In the genomic region with DNA sequence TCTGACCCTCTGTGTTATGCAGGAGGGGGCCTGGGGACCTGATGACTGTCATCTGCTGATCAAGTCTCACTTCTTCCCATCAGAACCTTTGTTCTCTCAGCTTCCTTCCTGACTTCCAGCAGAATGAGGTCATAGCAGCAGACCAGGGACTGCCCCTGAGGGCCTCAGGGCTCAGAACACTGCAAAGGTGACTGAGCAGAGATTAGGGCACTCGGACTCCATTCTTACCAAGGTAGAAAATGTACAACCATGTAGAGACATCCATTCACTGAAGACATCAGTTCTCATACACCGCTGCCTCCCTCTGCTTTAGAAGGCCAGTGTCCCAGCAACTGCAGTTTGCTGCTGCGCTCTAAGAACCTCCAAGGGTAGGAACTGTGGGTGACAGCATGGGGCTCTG, we compare ENCODE assay signal across 26 mouse cellular contexts. TPM values are rescaled to one million over a fixed set of nuclear protein-coding genes. Genes with fewer than 3 reads are reported as not detected.
DNase-seq lines count a peak whose midpoint lies in the region; ATAC-seq and TF ChIP-seq lines count a peak whose summit lies in the region.
"Had no signal": no experiment of that assay in that cellular context is flagged by ENCODE, and none has a peak within 500 bp of the region (broad histone marks: within the 10 kb centered on the region; RNA-seq: fewer than 3 reads in every experiment).

No protein-coding gene starts in this region.

- H3K9me3 ChIP-seq in midbrain, embryonic 16.5 days (replicated peaks; ENCODE audit: control insufficient read depth, low read length, poor library complexity, severe bottlenecking), result no peaks in the 10 kb centered on the region
- H3K9me3 ChIP-seq in midbrain, embryonic 14.5 days (ENCODE audit: control insufficient read depth, low read length), result no peaks in the 10 kb centered on the region
- no peaks in the 10 kb centered on the region for H3K9me3 ChIP-seq in heart, embryonic 14.5 days (ENCODE audit: control insufficient read depth, low read length)
- H3K9me3 ChIP-seq: embryonic facial prominence, embryonic 13.5 days; hindbrain, embryonic 13.5 days; limb, embryonic 13.5 days; midbrain, embryonic 13.5 days had no signal

- no peak for ATAC-seq in midbrain, embryonic 16.5 days
- no peak for ATAC-seq in midbrain, embryonic 14.5 days (ENCODE audit: low FRiP score, low TSS enrichment)
- ATAC-seq in heart, embryonic 14.5 days (ENCODE audit: insufficient number of reproducible peaks, insufficient read depth, low FRiP score, low read depth), result no peak
- ATAC-seq: CD4-positive, CD25-positive, alpha-beta regulatory T cell, adult 4 months; intestine, embryonic 16.5 days; midbrain, embryonic 13.5 days had no signal

- 0 out of 2 replicates have a peak, but pooled peaks have one; percentile 48 for TF ChIP-seq EP300 in heart, adult 2 months (IDR thresholded peaks at IDR 0.05; ENCODE audit: insufficient read depth, low read depth, low read length)

- peak overlapping the region; percentile 45 for H3K27ac ChIP-seq in heart, adult 2 months
- H3K27ac ChIP-seq in midbrain, embryonic 16.5 days (ENCODE audit: low read length), result 0 out of 2 replicates have a peak overlapping the region, but pooled peaks have one; percentile 4
- no peak overlapping the region for H3K27ac ChIP-seq in midbrain, embryonic 14.5 days (replicated peaks; ENCODE audit: low read depth, low read length)
- H3K27ac ChIP-seq in heart, embryonic 14.5 days (replicated peaks in 1 of 2; ENCODE audit: control insufficient read depth in 1 of 2, insufficient read depth in 1 of 2, low read depth in 2 of 2, low read length in 2 of 2), result peak overlapping the region; percentile 15 to 57
- H3K27ac ChIP-seq: embryonic facial prominence, embryonic 13.5 days; hindbrain, embryonic 13.5 days; kidney, postnatal 0 days; limb, embryonic 13.5 days; midbrain, embryonic 13.5 days had no signal

- DNase-seq in heart, adult 2 months, result no peak
- no peak for DNase-seq in heart, postnatal 14 days
- no peak for DNase-seq in midbrain, embryonic 14.5 days
- peak; percentile 44 for DNase-seq in retina, postnatal 1 day
- DNase-seq in spleen, adult 12 weeks (ENCODE audit: low spot score), result no peak
- DNase-seq: adrenal gland, postnatal 14 days; cerebellum, adult 18-20 months; cerebellum, postnatal 10 days; gastrocnemius, postnatal 36 days; kidney, adult 8-10 months; kidney, postnatal 4 days; lung, postnatal 4 days; thymus, postnatal 14 days had no signal

- no peak overlapping the region for H3K9ac ChIP-seq in heart, adult 2 months (ENCODE audit: low read depth, low read length)
- no peak overlapping the region for H3K9ac ChIP-seq in midbrain, embryonic 16.5 days (ENCODE audit: low read depth, low read length)
- H3K9ac ChIP-seq in midbrain, embryonic 14.5 days (replicated peaks; ENCODE audit: low read length), result no peak overlapping the region
- H3K9ac ChIP-seq in heart, embryonic 14.5 days (ENCODE audit: low read length), result no peak overlapping the region
- H3K9ac ChIP-seq: embryonic facial prominence, embryonic 13.5 days; hindbrain, embryonic 13.5 days; limb, embryonic 13.5 days; midbrain, embryonic 13.5 days had no signal

- peaks cover 10% of the 10 kb centered on the region for H3K4me1 ChIP-seq in heart, adult 2 months (ENCODE audit: control insufficient read depth, insufficient read depth, low read length)
- 0 out of 2 replicates have a peak, but pooled peaks cover 2% of the 10 kb centered on the region for H3K4me1 ChIP-seq in midbrain, embryonic 16.5 days (ENCODE audit: control insufficient read depth, insufficient read depth, low read length)
- no peaks in the 10 kb centered on the region for H3K4me1 ChIP-seq in midbrain, embryonic 14.5 days (ENCODE audit: control insufficient read depth, insufficient read depth, low read length)
- H3K4me1 ChIP-seq in heart, embryonic 14.5 days (ENCODE audit: control insufficient read depth in 2 of 2, insufficient read depth in 2 of 2, low read length in 2 of 2), result peaks cover 6 to 30% of the 10 kb centered on the region in 2 experiments
- H3K4me1 ChIP-seq: embryonic facial prominence, embryonic 13.5 days; hindbrain, embryonic 13.5 days; megakaryocyte, embryonic 14.5 days had no signal

- H3K4me2 ChIP-seq in midbrain, embryonic 16.5 days (ENCODE audit: low read length), result no peak overlapping the region
- H3K4me2 ChIP-seq in midbrain, embryonic 14.5 days (ENCODE audit: low read length), result no peak overlapping the region
- peak overlapping the region; percentile 8; the same call in 1 of the 2 replicates for H3K4me2 ChIP-seq in heart, embryonic 14.5 days (ENCODE audit: low read length)
- H3K4me2 ChIP-seq: embryonic facial prominence, embryonic 13.5 days; hindbrain, embryonic 13.5 days; limb, embryonic 13.5 days; liver, embryonic 11.5 days; midbrain, embryonic 13.5 days had no signal

- TF ChIP-seq CTCF in heart, adult 2 months (IDR thresholded peaks at IDR 0.05), result no peak

- no peaks in the 10 kb centered on the region; the same call in 1 of the 2 replicates for H3K27me3 ChIP-seq in heart, adult 2 months (ENCODE audit: control insufficient read depth, insufficient read depth, low read length)
- no peaks in the 10 kb centered on the region for H3K27me3 ChIP-seq in midbrain, embryonic 16.5 days (ENCODE audit: control insufficient read depth, insufficient read depth, low read depth, low read length)
- H3K27me3 ChIP-seq in midbrain, embryonic 14.5 days (ENCODE audit: control insufficient read depth, insufficient read depth, low read length), result no peaks in the 10 kb centered on the region
- no peaks in the 10 kb centered on the region for H3K27me3 ChIP-seq in heart, embryonic 14.5 days (ENCODE audit: control insufficient read depth, insufficient read depth, low read length)
- H3K27me3 ChIP-seq: embryonic facial prominence, embryonic 13.5 days; hindbrain, embryonic 13.5 days; limb, embryonic 13.5 days; midbrain, embryonic 13.5 days had no signal

- no peak overlapping the region for H3K4me3 ChIP-seq in heart, adult 2 months
- H3K4me3 ChIP-seq in midbrain, embryonic 16.5 days (ENCODE audit: low read depth, low read length), result no peak overlapping the region
- H3K4me3 ChIP-seq in midbrain, embryonic 14.5 days (replicated peaks; ENCODE audit: low read depth, low read length), result no peak overlapping the region
- no peak overlapping the region for H3K4me3 ChIP-seq in heart, embryonic 14.5 days (ENCODE audit: control insufficient read depth in 1 of 2, insufficient read depth in 1 of 2, low read depth in 1 of 2, low read length in 2 of 2)
- H3K4me3 ChIP-seq: embryonic facial prominence, embryonic 13.5 days; hindbrain, embryonic 13.5 days; limb, embryonic 13.5 days; megakaryocyte, embryonic 14.5 days; midbrain, embryonic 13.5 days had no signal

- no peaks in the 10 kb centered on the region for H3K79me2 ChIP-seq in heart, adult 2 months (replicated peaks; ENCODE audit: control insufficient read depth, insufficient read depth, low read length)

- H3K36me3 ChIP-seq in heart, adult 2 months (ENCODE audit: control insufficient read depth, insufficient read depth, low read length), result peaks cover 20% of the 10 kb centered on the region
- no peaks in the 10 kb centered on the region for H3K36me3 ChIP-seq in midbrain, embryonic 16.5 days (ENCODE audit: control insufficient read depth, insufficient read depth, low read length)
- no peaks in the 10 kb centered on the region for H3K36me3 ChIP-seq in midbrain, embryonic 14.5 days (ENCODE audit: control insufficient read depth, insufficient read depth, low read length)
- no peaks in the 10 kb centered on the region for H3K36me3 ChIP-seq in heart, embryonic 14.5 days (ENCODE audit: control insufficient read depth, insufficient read depth, low read length)
- H3K36me3 ChIP-seq: embryonic facial prominence, embryonic 13.5 days; hindbrain, embryonic 13.5 days; limb, embryonic 13.5 days; midbrain, embryonic 13.5 days had no signal

- intact Hi-C loops in heart, adult 2 months (cut with DNase I), result loop anchor here (2.0 to 5.0 kb wide), 3 partner anchors 22 to 89 kb away; partner anchors contain the start of gene Tsen15
- intact Hi-C loops in heart, postnatal 14 days (cut with DNase I), result no loop called here

- 73% methylated on average over 3 of the region's 3 CpGs for WGBS in heart, adult 2 months
- WGBS in midbrain, embryonic 16.5 days, result 94% methylated on average over 3 of the region's 3 CpGs
- 85% methylated on average over 3 of the region's 3 CpGs for WGBS in midbrain, embryonic 14.5 days
- WGBS in heart, embryonic 14.5 days, result 55% methylated on average over 3 of the region's 3 CpGs

- no peak for TF ChIP-seq POLR2A in heart, adult 2 months (IDR thresholded peaks at IDR 0.05; ENCODE audit: insufficient read depth, low read depth, low read length)

RNA-seq across cellular contexts. Expression of gene Colgalt2, which starts 23.4 kb away (rescaled TPM):
- 1 to 10 TPM; 3.3 to 4.1 TPM for total RNA-seq in heart, adult 2 months (2021)
- polyA plus RNA-seq in heart, adult 2 months (2012; rRNA removed), result 5.3 and 7.0 TPM in 2 replicates
- total RNA-seq in heart, postnatal 14 days (2021), result 1 to 10 TPM; 4.4 to 5.5 TPM
- 4.4 and 5.1 TPM in 2 replicates for polyA plus RNA-seq in midbrain, embryonic 16.5 days (2015; fragmentation: Nextera tagmentation; extraction: Ambion mirVana)
- polyA plus RNA-seq in midbrain, embryonic 14.5 days (2014; fragmentation: Nextera tagmentation; extraction: Ambion mirVana), result 4.0 and 4.2 TPM in 2 replicates
- 2.8 and 2.9 TPM in 2 replicates for polyA plus RNA-seq in heart, embryonic 14.5 days (2014; fragmentation: Nextera tagmentation; extraction: Ambion mirVana)
- total RNA-seq: common myeloid progenitor, adult 5-6 weeks; neutrophil, adult 5-6 weeks had no signal
- polyA plus RNA-seq: CD4-positive, CD25-positive, alpha-beta regulatory T cell, adult 4 months had no signal

RNA-seq across cellular contexts. Expression of gene Tsen15, which starts 36.6 kb away (rescaled TPM):
- total RNA-seq in heart, adult 2 months (2021), result 10 to 100 TPM; 19.3 to 21.0 TPM
- 14.4 and 24.8 TPM in 2 replicates for polyA plus RNA-seq in heart, adult 2 months (2012; rRNA removed)
- 10 to 100 TPM; 15.4 to 17.4 TPM for total RNA-seq in heart, postnatal 14 days (2021)
- polyA plus RNA-seq in midbrain, embryonic 16.5 days (2015; fragmentation: Nextera tagmentation; extraction: Ambion mirVana), result 39.3 and 42.6 TPM in 2 replicates
- 31.4 and 36.4 TPM in 2 replicates for polyA plus RNA-seq in midbrain, embryonic 14.5 days (2014; fragmentation: Nextera tagmentation; extraction: Ambion mirVana)
- 52.0 and 58.1 TPM in 2 replicates for polyA plus RNA-seq in heart, embryonic 14.5 days (2014; fragmentation: Nextera tagmentation; extraction: Ambion mirVana)
